Mouse (Mus musculus): ENCODE data around the gene Krtap10-4. TPM values are rescaled to one million over a fixed set of nuclear protein-coding genes. Genes with fewer than 3 reads are reported as not detected.

Gene Krtap10-4
- total RNA-seq (2023) = not detected

DNA sequence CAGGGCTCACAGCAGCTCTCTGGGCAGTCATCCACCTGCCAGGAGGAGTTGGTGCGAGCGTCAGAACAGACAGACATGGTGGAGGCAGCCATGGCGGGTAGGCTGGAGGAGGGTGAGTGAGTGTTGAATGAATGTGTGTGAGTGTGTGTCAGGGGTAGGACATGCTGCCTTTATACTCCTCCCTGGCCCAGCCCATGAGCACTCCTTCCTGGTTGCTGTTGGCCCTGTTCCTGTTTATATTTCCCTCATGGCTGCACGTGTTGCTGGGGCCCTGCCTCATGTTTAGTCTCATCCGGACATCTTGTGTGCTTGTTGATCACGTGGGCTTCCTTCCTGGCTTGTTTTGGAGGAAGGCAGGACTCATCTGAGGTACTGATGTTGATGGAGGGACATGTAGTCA, at the start of gene Krtap10-4:
Gene Krtap10-4, minus strand, starts transcription at position 145 of the 400 bp plus-strand sequence.

DNA sequence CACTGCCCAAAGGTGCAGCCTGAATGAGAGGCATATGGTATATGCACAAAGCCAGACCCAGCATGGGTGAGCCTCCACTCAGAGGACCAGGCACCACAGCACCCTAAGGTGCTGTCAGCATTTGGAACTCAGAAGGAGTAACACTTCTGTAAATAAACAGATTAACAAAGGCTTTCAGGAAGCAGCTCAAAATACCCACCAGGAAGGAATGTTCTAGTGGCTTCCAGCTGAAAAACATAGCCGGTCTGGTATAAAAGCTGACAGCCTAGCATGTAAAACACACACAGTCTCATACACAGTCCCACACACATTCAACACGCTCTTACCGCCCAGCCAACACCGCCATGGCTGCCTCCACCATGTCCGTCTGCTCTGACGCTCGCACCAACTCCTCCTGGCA, 34.8 kb upstream of the Krtap10-4 start, which contains the start of gene Gm3285:
Gene Gm3285, plus strand, starts transcription at position 301 of the 400 bp plus-strand sequence.

DNA sequence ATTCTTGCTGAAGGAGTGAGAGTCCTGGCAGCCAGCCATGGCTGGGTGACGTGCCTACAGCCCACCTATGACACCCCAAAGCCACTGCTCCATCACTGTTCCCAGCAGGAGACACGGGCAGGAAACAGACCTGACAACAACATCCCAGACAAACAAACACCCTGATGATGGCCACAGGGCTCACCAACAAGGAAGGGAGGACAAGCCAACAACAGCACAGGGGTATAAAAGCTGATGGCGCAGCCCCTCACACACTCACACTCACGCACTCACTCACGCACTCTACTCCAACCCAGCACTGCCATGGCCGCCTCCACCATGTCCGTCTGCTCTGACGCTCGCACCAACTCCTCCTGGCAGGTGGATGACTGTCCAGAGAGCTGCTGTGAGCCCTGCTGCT, 25.7 kb upstream of the Krtap10-4 start, which contains the start of gene Gm10318:
Gene Gm10318, plus strand, starts transcription at position 301 of the 400 bp plus-strand sequence.

DNA sequence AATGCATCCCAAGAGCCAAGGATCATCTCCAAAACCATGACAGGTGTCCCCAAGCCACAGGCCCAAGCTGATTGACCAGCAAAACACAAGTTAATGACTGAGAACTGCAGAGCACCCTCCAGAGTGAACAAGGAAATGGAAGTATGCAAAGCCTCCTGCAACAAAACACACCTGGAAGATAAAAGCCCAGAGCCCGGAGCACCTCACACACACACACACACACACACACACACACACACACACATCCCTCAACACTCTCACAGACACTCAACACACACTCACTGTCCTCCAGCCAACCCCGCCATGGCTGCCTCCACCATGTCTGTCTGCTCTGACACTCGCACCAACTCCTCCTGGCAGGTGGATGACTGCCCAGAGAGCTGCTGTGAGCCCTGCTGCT, 19.6 kb upstream of the Krtap10-4 start, which contains the start of gene Gm36176:
Gene Gm36176, plus strand, starts transcription at position 301 of the 400 bp plus-strand sequence.

DNA sequence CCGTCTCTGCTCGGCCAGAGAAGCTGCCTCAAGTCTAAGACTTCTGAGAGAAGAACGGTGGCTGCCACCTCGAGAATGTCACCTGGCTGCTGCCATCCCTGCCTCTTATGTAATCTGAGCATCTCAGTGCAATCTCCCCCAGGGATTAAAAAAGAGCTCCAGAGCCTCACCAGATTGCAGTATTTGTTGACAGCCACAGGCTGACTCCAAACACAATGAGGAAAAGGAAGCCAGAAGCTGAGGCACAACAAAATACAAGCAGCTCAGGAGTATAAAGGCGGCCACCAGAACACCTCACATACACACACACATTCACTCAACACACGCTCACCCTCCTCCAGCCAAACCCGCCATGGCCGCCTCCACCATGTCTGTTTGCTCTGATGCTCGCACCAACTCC, 8.8 kb upstream of the Krtap10-4 start, which contains the start of gene Krtap10-10:
Gene Krtap10-10, plus strand, starts transcription at position 301 of the 400 bp plus-strand sequence.

DNA sequence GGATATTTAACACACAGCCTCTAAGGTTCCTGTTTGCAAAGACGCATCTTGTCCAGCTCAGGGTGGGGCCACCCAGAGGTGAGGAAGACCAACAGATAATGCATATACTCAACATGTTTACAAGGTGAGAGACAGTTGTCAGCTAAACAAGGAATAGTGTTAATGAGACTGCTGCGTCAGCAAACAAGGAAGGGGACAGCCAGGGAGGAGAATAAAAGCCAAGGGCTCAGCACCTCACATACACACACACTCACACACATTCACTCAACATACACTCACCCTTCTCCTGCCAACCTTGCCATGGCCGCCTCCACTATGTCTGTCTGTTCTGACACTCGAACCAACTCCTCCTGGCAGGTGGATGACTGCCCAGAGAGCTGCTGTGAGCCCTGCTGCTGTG, 12.5 kb downstream of the Krtap10-4 start, which contains the start of gene Gm2696:
Gene Gm2696, plus strand, starts transcription at position 301 of the 400 bp plus-strand sequence.

DNA sequence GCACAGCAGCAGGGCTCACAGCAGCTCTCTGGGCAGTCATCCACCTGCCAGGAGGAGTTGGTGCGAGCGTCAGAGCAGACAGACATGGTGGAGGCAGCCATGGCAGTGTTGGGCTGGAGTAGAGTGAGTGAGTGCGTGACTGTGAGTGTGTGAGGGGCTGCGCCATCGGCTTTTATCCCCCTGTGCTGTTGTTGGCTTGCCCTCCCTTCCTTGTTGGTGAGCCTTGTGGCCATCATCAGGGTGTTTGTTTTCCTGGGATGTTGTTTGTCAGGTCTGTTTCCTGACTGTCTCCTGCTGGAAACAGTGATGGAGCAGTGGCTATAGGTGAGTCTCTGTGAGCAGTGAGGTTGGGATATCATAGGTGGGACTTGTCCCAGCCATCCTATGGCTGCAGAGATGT, 15.2 kb downstream of the Krtap10-4 start, which contains the start of gene Gm9507:
Gene Gm9507, minus strand, starts transcription at position 101 of the 400 bp plus-strand sequence.

DNA sequence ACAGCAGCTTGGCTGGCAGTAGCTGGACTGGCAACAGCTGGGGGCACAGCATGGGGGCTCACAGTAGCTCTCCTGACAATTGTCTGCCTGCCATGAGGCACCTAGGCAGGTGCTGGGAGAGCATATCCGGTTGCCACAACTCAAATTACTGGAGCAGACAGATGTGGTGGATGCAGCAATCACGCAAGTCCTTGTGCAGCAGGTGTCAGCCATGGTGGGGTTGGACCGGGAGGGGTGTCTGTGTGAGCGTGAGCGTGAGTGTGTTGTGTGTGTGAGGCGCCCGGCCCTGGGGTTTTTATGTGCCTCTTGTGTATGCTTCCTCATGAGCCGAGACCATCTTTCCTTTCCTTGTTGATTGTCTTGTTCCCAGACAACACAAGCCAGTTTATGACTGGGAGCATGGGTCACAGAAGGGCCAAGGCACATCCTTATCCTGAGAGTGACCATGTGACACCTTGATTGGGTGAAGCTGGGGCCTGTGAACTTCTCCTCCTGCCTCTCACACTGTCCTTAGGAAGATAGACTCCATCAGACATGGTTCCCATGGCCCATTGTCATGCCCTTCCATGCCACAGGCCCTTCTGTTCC, 27.9 kb downstream of the Krtap10-4 start, which contains the start of gene Gm19668:
Gene Gm19668, minus strand, starts transcription at position 213 of the 588 bp plus-strand sequence.

DNA sequence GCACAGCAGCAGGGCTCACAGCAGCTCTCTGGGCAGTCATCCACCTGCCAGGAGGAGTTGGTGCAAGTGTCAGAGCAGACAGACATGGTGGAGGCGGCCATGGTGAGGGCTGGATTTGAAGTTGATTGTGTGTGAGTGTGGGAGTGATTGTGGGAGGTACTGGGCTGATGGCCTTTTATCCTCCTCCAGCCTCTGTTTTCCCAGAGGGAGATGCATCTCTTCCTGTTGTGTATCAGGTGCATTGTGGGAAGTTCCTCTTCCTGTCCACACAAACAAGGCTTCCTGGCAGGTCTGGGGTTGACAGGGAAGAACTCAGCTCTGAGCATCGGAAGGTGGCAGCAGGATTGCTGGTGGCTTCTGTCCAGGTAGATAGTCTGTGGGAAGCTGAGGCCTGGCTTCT, 31.9 kb downstream of the Krtap10-4 start, which contains the start of gene Gm9639:
Gene Gm9639, minus strand, starts transcription at position 101 of the 400 bp plus-strand sequence.

DNA sequence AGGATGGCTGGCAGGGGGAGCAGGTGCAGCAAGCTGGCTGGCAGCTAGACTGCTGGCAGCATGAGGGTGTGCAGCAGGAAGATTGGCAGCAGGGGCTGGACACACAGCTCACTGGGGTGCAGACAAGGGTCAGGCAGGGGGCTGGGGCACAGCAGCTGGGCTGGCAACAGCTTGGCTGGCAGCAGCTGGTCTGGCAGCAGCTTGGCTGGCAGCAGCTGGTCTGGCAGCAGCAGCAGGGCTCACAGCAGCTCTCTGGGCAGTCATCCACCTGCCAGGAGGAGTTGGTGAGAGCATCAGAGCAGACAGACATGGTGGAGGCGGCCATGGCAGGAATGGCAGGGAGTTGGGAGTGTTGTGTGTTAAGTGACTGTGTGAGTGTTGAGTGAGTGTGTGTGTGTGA, 39.0 kb downstream of the Krtap10-4 start, which contains the start of gene Gm7137:
Gene Gm7137, minus strand, starts transcription at position 325 of the 400 bp plus-strand sequence.

DNA sequence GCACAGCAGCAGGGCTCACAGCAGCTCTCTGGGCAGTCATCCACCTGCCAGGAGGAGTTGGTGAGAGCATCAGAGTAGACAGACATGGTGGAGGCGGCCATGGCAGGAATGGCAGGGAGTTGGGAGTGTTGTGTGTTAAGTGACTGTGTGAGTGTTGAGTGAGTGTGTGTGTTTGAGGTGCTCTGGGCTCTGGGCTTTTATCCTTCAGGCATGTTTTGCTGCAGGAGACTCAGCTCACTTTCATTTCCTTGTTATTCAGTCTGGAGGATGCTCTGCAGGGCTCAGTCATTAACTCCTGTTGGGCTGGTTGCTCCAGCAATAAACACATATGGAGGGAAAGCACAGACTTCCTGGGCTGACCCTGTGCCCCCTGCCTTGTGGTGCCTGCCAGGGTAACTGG, 44.5 kb downstream of the Krtap10-4 start, which contains the start of gene Gm3250:
Gene Gm3250, minus strand, starts transcription at position 101 of the 400 bp plus-strand sequence.

DNA sequence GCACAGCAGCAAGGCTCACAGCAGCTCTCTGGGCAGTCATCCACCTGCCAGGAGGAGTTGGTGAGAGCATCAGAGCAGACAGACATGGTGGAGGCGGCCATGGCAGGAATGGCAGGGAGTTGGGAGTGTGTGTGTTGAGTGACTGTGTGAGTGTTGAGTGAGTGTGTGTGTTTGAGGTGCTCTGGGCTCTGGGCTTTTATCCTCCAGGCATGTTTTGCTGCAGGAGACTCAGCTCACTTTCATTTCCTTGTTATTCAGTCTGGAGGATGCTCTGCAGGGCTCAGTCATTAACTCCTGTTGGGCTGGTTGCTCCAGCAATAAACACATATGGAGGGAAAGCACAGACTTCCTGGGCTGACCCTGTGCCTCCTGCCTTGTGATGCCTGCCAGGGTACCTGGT, 50.1 kb downstream of the Krtap10-4 start, which contains the start of gene Gm7138:
Gene Gm7138, minus strand, starts transcription at position 101 of the 400 bp plus-strand sequence.

Other genes with a start within 250 kb of the Krtap10-4 start
- 109 TPM for gene Pttg1ip, start 245.4 kb downstream of the Krtap10-4 start, total RNA-seq (2023)
- gene Sumo3, start 221.0 kb downstream of the Krtap10-4 start, total RNA-seq (2023) = 61.4 TPM
- not detected for gene Gm49325, start 220.9 kb downstream of the Krtap10-4 start, total RNA-seq (2023)
- gene Ube2g2, start 204.8 kb downstream of the Krtap10-4 start, total RNA-seq (2023) = 36.8 TPM
- gene Tspear, start 140.5 kb downstream of the Krtap10-4 start, total RNA-seq (2023) = 0.44 TPM
- gene Gm19402, start 136.3 kb downstream of the Krtap10-4 start, total RNA-seq (2023) = not detected
- gene Gm9508, start 129.9 kb downstream of the Krtap10-4 start, total RNA-seq (2023) = not detected
- gene Gm10272, start 120.5 kb downstream of the Krtap10-4 start, total RNA-seq (2023) = not detected
- gene Gm10024, start 115.6 kb downstream of the Krtap10-4 start, total RNA-seq (2023) = not detected
- not detected for gene Gm10142, start 111.3 kb downstream of the Krtap10-4 start, total RNA-seq (2023)
- not detected for gene Krtap12-1, start 106.5 kb downstream of the Krtap10-4 start, total RNA-seq (2023)
- not detected for gene Gm10100, start 100.6 kb downstream of the Krtap10-4 start, total RNA-seq (2023)
- gene Gm18596, start 84.5 kb downstream of the Krtap10-4 start, total RNA-seq (2023) = not detected
- gene Gm9736, start 75.7 kb downstream of the Krtap10-4 start, total RNA-seq (2023) = not detected
- not detected for gene Gm3233, start 67.4 kb downstream of the Krtap10-4 start, total RNA-seq (2023)
- not detected for gene Gm3238, start 55.8 kb downstream of the Krtap10-4 start, total RNA-seq (2023)
- gene Gm7138, start 50.2 kb downstream of the Krtap10-4 start, total RNA-seq (2023) = not detected
- not detected for gene Gm3250, start 44.6 kb downstream of the Krtap10-4 start, total RNA-seq (2023)
- not detected for gene Gm7137, start 38.9 kb downstream of the Krtap10-4 start, total RNA-seq (2023)
- gene Gm9639, start 32.0 kb downstream of the Krtap10-4 start, total RNA-seq (2023) = not detected
- gene Gm19668, start 28.0 kb downstream of the Krtap10-4 start, total RNA-seq (2023) = not detected
- gene Gm9507, start 15.3 kb downstream of the Krtap10-4 start, total RNA-seq (2023) = not detected
- gene Gm2696, start 12.4 kb downstream of the Krtap10-4 start, total RNA-seq (2023) = not detected
- not detected for gene Krtap10-10, start 8.9 kb upstream of the Krtap10-4 start, total RNA-seq (2023)
- not detected for gene Gm36176, start 19.7 kb upstream of the Krtap10-4 start, total RNA-seq (2023)
- not detected for gene Gm10318, start 25.8 kb upstream of the Krtap10-4 start, total RNA-seq (2023)
- not detected for gene Gm3285, start 34.9 kb upstream of the Krtap10-4 start, total RNA-seq (2023)
- not detected for gene Lrrc3, start 75.4 kb upstream of the Krtap10-4 start, total RNA-seq (2023)
- gene Trpm2, start 143.5 kb upstream of the Krtap10-4 start, total RNA-seq (2023) = 3.9 TPM
- 6.7 TPM for gene 1810043G02Rik, start 151.4 kb upstream of the Krtap10-4 start, total RNA-seq (2023)
- gene Pfkl, start 183.0 kb upstream of the Krtap10-4 start, total RNA-seq (2023) = 111 TPM
- not detected for gene Dnmt3l, start 214.9 kb upstream of the Krtap10-4 start, total RNA-seq (2023)
- gene Aire, start 216.5 kb upstream of the Krtap10-4 start, total RNA-seq (2023) = not detected
- gene Icosl, start 242.2 kb upstream of the Krtap10-4 start, total RNA-seq (2023) = 14.0 TPM